Mouse (Mus musculus): ENCODE measurements around the gene Prcp. TPM values are rescaled to one million over a fixed set of nuclear protein-coding genes. Genes with fewer than 3 reads are reported as not detected.

The Prcp gene
- polyA plus RNA-seq, 1 experiment, result 9.9 TPM

DNA sequence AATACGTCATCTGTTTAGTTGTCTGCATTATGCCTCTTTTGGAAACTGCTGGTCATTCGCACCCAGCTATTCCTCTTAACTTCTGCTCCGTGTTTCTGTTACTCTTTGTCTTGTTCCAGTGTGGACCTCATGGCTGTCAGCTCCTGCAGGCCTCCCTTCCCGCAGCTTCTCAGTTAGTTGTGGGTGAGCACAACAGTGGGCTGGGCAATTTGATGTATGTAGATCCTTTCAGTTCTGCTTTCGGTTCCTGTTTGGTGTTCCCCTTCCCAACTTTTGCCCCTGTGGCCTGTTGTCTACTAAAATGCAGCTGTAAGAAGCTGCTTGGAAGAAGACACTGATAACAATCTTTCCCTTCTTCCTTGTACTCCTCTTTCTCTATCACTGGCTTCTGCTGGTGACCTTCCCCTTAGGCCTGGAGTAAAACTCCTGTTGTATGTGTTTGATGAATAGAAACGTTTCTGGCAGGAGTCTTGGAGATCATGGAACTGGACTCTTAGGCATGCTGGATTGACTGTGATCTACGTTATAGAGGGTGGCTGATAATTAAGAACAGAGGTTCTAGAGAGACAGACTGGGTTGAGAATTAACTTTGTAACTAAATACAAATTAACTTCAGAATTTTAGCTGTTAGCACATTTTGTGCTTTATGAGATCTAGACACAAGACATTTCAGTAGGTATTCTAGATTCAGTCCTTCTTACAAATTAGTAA is 4.5 kb downstream of the Prcp start:
- Histone ChIP-seq H3K4me3 (replicated peaks; ENCODE audit: insufficient read depth, low read depth, low read length) (no peak overlapping the region), H3K27me3 (ENCODE audit: control insufficient read depth, insufficient read depth, low read length) (no peaks in the 10 kb centered on the region), H3K4me1 (ENCODE audit: control insufficient read depth, insufficient read depth, low read length) (no peaks in the 10 kb centered on the region; the same call in 1 of the 2 replicates), H3K27ac (ENCODE audit: insufficient read depth, low read length) (no peak overlapping the region)
- no peak for DNase-seq
- WGBS, result 83% methylated on average over 7 of the region's 7 CpGs
- no peak for TF ChIP-seq POLR2A (IDR thresholded peaks at IDR 0.05; ENCODE audit: borderline replicate concordance, insufficient read depth, low read length)
- TF ChIP-seq CTCF (IDR thresholded peaks at IDR 0.05; ENCODE audit: borderline replicate concordance, insufficient read depth, low read depth, low read length), result no peak

DNA sequence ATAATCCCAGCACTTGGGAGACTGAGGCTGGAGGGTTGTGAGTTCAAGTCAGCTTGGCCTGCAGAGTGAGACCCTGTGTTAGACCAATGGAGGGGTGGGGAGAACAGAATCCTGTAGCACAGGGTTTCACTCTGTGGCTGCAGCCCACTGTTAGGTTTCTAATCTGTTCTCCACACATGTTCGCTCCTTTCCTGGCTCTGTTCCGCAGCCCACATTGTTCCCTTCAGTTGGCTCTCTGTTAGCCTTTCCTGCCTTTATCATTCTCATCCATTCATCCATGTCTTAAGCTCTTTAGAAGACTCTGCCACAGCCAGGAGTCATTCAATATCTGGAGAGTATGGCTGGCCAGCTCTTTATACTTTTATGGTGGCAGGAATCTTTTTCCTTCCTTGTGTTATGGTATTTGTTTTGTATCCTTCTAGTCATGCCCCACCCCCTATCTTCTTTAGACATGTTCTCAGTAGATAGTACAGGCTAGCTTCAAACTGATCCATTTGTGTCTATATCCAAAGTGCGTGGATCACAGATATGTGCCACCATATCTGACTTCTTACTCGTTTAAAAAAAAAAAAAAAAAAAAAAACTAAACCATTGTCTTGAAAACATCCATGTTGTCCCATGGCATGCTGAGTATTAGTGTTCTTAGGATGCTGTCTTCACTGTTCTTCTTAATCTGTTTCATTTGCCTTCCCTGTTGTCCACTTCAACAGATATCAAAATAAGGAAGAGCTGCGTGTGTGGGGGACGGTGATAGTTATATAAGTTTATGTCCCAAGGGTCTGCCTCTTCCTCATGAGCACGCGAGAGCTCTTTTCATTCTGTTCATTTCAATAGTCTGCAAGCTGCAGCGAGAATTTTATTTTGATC is 9.8 kb downstream of the Prcp start:
- 81% methylated on average over 9 of the region's 9 CpGs for WGBS
- H3K4me3 ChIP-seq (replicated peaks; ENCODE audit: insufficient read depth, low read depth, low read length), result no peak overlapping the region
- H3K27me3 ChIP-seq (ENCODE audit: control insufficient read depth, insufficient read depth, low read length), result no peaks in the 10 kb centered on the region
- no peak overlapping the region for H3K27ac ChIP-seq (ENCODE audit: insufficient read depth, low read length)
- TF ChIP-seq POLR2A (IDR thresholded peaks at IDR 0.05; ENCODE audit: borderline replicate concordance, insufficient read depth, low read length), result no peak
- no peak for TF ChIP-seq CTCF (IDR thresholded peaks at IDR 0.05; ENCODE audit: borderline replicate concordance, insufficient read depth, low read depth, low read length)
- H3K4me1 ChIP-seq (ENCODE audit: control insufficient read depth, insufficient read depth, low read length), result no peaks in the 10 kb centered on the region
- DNase-seq, result no peak

GRCm38 (mm10) chr7:92884998-92885660 is 10.9 kb downstream of the Prcp start:
- DNase-seq, result no peak
- WGBS, result 90% methylated on average over 6 of the region's 6 CpGs
- no peaks in the 10 kb centered on the region for H3K27me3 ChIP-seq (ENCODE audit: control insufficient read depth, insufficient read depth, low read length)

DNA sequence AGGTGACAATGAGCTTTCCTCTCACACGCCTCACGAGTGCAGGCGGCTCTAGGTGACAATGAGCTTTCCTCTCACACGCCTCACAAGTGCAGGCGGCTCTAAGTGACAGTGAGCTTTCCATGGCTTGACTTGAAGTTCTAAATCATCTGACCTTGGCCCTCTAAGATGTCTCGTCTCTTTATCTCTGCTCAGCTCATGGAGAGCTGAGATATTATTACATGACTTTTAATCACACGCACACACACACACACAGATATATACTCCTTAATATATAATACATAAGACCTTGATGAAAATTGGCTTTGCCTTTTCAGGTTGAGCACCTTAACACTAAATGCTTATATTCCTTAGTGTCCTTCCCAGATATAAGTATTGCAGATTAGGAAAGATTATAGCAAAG is 12.5 kb downstream of the Prcp start:
- Histone ChIP-seq H3K27ac (ENCODE audit: insufficient read depth, low read length) (no peak overlapping the region), H3K4me1 (ENCODE audit: control insufficient read depth, insufficient read depth, low read length) (no peaks in the 10 kb centered on the region), H3K27me3 (ENCODE audit: control insufficient read depth, insufficient read depth, low read length) (no peaks in the 10 kb centered on the region), H3K4me3 (replicated peaks; ENCODE audit: insufficient read depth, low read depth, low read length) (no peak overlapping the region)
- no peak for DNase-seq
- TF ChIP-seq CTCF (IDR thresholded peaks at IDR 0.05; ENCODE audit: borderline replicate concordance, insufficient read depth, low read depth, low read length), result no peak
- no peak for TF ChIP-seq POLR2A (IDR thresholded peaks at IDR 0.05; ENCODE audit: borderline replicate concordance, insufficient read depth, low read length)
- WGBS, result 92% methylated on average over 7 of the region's 7 CpGs

More at GRCm38 (mm10) chr7:92884998-92885660, 10.9 kb downstream of the Prcp start:
- Histone ChIP-seq H3K4me1 (ENCODE audit: control insufficient read depth, insufficient read depth, low read length) (no peaks in the 10 kb centered on the region), H3K4me3 (replicated peaks; ENCODE audit: insufficient read depth, low read depth, low read length) (no peak overlapping the region), H3K27ac (ENCODE audit: insufficient read depth, low read length) (no peak overlapping the region)
- TF ChIP-seq CTCF (IDR thresholded peaks at IDR 0.05; ENCODE audit: borderline replicate concordance, insufficient read depth, low read depth, low read length) (no peak), POLR2A (IDR thresholded peaks at IDR 0.05; ENCODE audit: borderline replicate concordance, insufficient read depth, low read length) (no peak)

DNA sequence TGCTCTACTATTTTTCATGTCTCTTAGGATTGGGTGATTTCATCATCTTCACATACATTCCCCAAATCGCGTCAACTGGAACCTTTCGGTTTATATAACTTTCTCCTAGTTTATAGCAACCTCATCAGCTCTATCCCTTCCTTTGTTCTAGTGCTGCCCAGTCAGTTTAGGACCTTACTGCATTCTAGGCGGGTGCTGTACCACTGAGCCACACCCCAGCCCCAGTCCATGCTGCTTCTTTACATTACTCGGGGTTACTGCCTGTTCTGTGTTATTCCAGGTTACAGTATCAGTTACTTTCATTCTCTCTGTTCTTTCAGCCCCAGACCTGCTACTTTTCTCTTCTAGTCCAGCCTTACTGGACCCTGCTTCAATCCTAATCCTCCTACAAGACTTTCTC is 13.0 kb downstream of the Prcp start:
- TF ChIP-seq POLR2A (IDR thresholded peaks at IDR 0.05; ENCODE audit: borderline replicate concordance, insufficient read depth, low read length) (no peak), CTCF (IDR thresholded peaks at IDR 0.05; ENCODE audit: borderline replicate concordance, insufficient read depth, low read depth, low read length) (no peak)
- Histone ChIP-seq H3K4me1 (ENCODE audit: control insufficient read depth, insufficient read depth, low read length) (no peaks in the 10 kb centered on the region), H3K27me3 (ENCODE audit: control insufficient read depth, insufficient read depth, low read length) (no peaks in the 10 kb centered on the region), H3K4me3 (replicated peaks; ENCODE audit: insufficient read depth, low read depth, low read length) (no peak overlapping the region), H3K27ac (ENCODE audit: insufficient read depth, low read length) (no peak overlapping the region)
- DNase-seq, result no peak
- WGBS, result 98% methylated on average over 5 of the region's 5 CpGs

- H3K27me3 ChIP-seq (ENCODE audit: control insufficient read depth, insufficient read depth, low read length), result no peaks in the 10 kb centered on the region
- no peak for TF ChIP-seq CTCF (IDR thresholded peaks at IDR 0.05; ENCODE audit: borderline replicate concordance, insufficient read depth, low read depth, low read length)
- TF ChIP-seq POLR2A (IDR thresholded peaks at IDR 0.05; ENCODE audit: borderline replicate concordance, insufficient read depth, low read length), result no peak
- no peak overlapping the region for H3K4me3 ChIP-seq (replicated peaks; ENCODE audit: insufficient read depth, low read depth, low read length)
- WGBS, result 21% methylated on average over 1 of the region's 1 CpGs
- no peaks in the 10 kb centered on the region for H3K4me1 ChIP-seq (ENCODE audit: control insufficient read depth, insufficient read depth, low read length)
- no peak for DNase-seq
- no peak overlapping the region for H3K27ac ChIP-seq (ENCODE audit: insufficient read depth, low read length)
Measured at GRCm38 (mm10) chr7:92890211-92890610, 15.9 kb downstream of the Prcp start.

DNA sequence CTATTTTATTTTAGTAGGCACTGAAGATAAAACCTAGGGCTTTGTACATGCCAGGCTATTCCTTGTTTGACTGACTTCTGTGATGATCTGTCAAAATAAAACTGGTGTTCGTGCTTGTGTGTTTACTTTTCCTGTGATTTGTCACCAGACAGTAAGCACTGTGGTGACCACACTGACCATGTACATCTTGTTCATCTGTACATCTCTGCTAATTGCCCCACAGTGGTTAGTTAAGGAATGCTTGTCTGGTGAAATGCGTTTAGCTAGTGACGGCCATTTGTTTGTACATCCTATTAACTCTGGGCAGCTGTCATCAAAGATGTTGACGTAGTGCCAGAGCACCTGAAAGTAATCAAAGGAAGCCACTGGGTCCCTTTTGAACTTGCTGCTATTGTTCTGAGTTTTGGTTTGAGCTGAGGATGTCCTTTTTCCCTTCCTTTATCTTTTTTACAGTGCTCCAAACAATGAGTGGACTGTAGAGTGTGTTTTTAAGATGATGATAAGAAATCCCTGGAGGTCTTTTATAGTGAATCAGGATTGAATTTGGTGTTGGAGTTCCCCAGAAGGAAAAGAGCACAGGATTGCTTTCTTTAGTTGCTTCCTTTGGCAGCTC is 16.5 kb downstream of the Prcp start:
- no peak for TF ChIP-seq CTCF (IDR thresholded peaks at IDR 0.05; ENCODE audit: borderline replicate concordance, insufficient read depth, low read depth, low read length)
- TF ChIP-seq POLR2A (IDR thresholded peaks at IDR 0.05; ENCODE audit: borderline replicate concordance, insufficient read depth, low read length), result no peak
- Histone ChIP-seq H3K27me3 (ENCODE audit: control insufficient read depth, insufficient read depth, low read length) (no peaks in the 10 kb centered on the region), H3K4me1 (ENCODE audit: control insufficient read depth, insufficient read depth, low read length) (no peaks in the 10 kb centered on the region), H3K4me3 (replicated peaks; ENCODE audit: insufficient read depth, low read depth, low read length) (no peak overlapping the region), H3K27ac (ENCODE audit: insufficient read depth, low read length) (no peak overlapping the region)
- WGBS, result 56% methylated on average over 4 of the region's 4 CpGs
- DNase-seq, result no peak
